Mouse (Mus musculus): ENCODE results near the gene Hoxa13. TPM values are rescaled to one million over a fixed set of nuclear protein-coding genes. Genes with fewer than 3 reads are reported as not detected.
A peak's percentile ranks its signal among the peaks of the same experiment; 100 is the strongest.

Hoxa13 gene
- polyA plus RNA-seq, 1 experiment from 2014 or later: not detected

DNA sequence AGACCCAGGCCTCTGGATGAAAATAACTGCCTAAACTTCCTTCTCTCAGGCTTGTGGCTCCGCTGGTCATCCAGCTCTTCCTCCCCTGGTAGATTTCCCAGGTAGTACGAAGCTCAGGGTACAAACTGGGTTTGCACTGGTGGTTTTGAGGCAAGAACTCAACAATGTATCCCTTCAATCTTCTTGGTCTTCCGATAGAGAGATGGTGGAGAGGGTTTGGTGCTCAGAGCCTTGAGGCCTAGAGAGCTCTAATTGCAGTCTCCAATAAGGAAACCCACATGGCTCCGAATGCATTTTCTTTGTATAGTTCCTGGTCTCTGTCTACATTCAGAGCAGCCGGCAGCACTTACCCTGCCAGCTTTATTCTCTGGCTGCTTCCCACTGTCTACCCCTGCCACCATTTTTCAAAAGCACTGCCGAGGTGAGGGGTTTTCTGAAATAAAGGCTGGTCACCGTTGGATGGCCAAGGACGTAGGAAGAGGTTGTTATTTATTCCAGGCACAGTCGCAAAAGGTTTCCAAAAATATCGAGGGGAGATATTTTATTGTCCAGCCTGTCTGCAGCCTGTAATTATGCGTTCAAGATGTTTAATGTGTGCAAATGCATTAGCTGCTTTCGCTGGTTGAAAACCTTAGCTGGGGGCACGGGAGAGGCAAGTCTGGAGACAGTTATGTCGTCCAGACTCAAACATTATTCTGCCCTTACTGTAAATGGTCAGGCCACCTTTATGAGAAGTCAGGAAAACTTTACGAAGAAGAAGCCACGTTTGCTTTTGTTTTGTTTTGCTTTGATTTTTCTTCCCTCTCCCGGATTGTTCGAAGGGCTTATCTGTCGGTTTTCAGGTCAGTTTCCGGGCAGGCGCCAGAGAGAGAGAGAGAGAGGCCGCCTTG lies 12.3 kb upstream of the Hoxa13 start:
- Histone ChIP-seq H3K27me3 (ENCODE audit: control insufficient read depth, insufficient read depth, low read length) (peaks cover 99% of the 10 kb centered on the region), H3K9me3 (ENCODE audit: control insufficient read depth, low read length) (no peaks in the 10 kb centered on the region)
- WGBS: 3% methylated on average over 22 of the region's 22 CpGs

DNA sequence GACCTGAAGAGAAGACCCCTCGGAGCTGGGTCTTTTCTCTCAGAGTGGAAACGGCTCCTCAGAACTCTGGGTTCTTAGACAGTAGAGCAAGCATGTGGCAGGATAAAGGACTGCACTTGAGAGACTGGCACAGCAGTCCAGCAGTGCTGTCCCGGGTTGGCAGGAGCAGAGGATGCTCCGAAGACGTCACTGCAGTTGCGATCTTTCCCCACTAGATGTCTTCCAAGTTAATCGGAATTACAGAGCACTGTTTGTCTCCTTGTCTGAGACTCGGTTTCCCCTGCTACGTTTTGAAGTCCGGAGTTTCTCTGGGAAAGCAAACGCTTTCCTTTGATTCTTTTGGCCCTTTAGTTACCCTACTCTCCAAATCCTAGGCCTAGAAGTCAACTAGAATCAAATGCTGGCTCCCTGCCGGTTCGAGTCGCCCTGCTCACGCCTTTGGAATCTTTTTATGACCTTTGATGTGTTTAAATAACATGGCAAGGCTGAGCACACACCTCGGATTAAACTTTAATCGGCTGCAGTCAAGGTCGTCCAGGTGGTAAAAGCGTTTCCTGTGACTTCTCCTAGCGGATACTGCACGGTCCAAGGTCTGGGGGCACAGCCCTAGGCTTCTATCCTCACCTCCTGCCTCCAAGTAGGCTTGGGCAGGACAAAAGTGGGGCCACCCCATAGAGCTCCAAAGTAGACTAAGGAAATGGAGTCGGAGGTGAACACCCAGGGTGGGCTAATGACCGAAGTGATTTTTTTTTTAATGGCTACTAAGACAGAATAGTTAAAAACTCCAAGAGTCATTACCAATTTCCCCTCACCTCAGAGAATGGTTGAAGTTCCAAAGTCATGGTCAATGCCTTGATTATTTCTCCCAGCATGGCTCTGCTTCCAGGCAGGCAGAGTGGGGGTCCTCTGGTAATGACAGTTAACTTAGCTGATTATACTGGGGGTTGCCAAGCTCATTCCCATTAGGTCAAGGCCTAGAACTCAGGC lies 10.1 kb upstream of the Hoxa13 start:
- 5% methylated on average over 23 of the region's 23 CpGs for WGBS
- Histone ChIP-seq H3K4me1 (replicated peaks; ENCODE audit: control insufficient read depth, insufficient read depth, low read length) (no peaks in the 10 kb centered on the region), H3K27me3 (ENCODE audit: control insufficient read depth, insufficient read depth, low read length) (peaks cover 99% of the 10 kb centered on the region), H3K4me3 (replicated peaks; ENCODE audit: low read length) (no peak overlapping the region), H3K36me3 (replicated peaks; ENCODE audit: control insufficient read depth, insufficient read depth) (no peaks in the 10 kb centered on the region), H3K9ac (no peak overlapping the region), H3K9me3 (ENCODE audit: control insufficient read depth, low read length) (no peaks in the 10 kb centered on the region), H3K4me2 (replicated peaks) (no peak overlapping the region), H3K27ac (no peak overlapping the region)
- peak; percentile 31; the same call in 1 of the 2 replicates for ATAC-seq (ENCODE audit: low FRiP score)
- peak; percentile 84 for DNase-seq (ENCODE audit: low spot score)

More for the DNA sequence above, 12.3 kb upstream of the Hoxa13 start:
- Histone ChIP-seq H3K4me1 (replicated peaks; ENCODE audit: control insufficient read depth, insufficient read depth, low read length) (no peaks in the 10 kb centered on the region), H3K9ac (no peak overlapping the region), H3K27ac (no peak overlapping the region), H3K4me3 (replicated peaks; ENCODE audit: low read length) (no peak overlapping the region), H3K36me3 (replicated peaks; ENCODE audit: control insufficient read depth, insufficient read depth) (no peaks in the 10 kb centered on the region), H3K4me2 (replicated peaks) (no peak overlapping the region)
- no peak for DNase-seq (ENCODE audit: low spot score)
- no peak for ATAC-seq (ENCODE audit: low FRiP score)

DNA sequence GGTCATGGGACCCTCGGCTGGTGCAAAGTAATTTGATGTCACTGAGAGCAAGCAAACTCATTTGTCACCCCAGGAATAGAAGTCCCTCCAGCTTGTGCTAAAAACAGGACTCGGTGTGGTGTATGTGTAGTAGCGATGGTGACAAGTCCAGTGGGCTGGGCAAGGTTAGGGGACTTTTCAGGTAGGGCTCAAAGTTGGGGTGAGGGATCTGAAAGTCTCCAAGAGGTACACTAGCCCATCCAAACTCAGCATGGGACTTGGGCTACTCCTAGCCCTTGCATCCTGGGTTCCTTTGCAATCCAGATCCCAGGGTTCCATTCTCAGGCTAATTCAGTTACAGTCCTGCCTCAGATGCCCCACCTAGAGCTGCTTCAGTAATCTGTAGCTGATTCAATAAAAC lies 8.1 kb upstream of the Hoxa13 start:
- no peaks in the 10 kb centered on the region for H3K9me3 ChIP-seq (ENCODE audit: control insufficient read depth, low read length)
- WGBS: 2% methylated on average over 3 of the region's 3 CpGs
- no peaks in the 10 kb centered on the region for H3K36me3 ChIP-seq (replicated peaks; ENCODE audit: control insufficient read depth, insufficient read depth)
- H3K4me1 ChIP-seq (replicated peaks; ENCODE audit: control insufficient read depth, insufficient read depth, low read length): no peaks in the 10 kb centered on the region
- H3K4me2 ChIP-seq (replicated peaks): no peak overlapping the region
- no peak for ATAC-seq (ENCODE audit: low FRiP score)
- H3K9ac ChIP-seq: no peak overlapping the region
- no peak for DNase-seq (ENCODE audit: low spot score)
- no peak overlapping the region for H3K27ac ChIP-seq
- no peak overlapping the region for H3K4me3 ChIP-seq (replicated peaks; ENCODE audit: low read length)
- H3K27me3 ChIP-seq (ENCODE audit: control insufficient read depth, insufficient read depth, low read length): peaks cover 99% of the 10 kb centered on the region

DNA sequence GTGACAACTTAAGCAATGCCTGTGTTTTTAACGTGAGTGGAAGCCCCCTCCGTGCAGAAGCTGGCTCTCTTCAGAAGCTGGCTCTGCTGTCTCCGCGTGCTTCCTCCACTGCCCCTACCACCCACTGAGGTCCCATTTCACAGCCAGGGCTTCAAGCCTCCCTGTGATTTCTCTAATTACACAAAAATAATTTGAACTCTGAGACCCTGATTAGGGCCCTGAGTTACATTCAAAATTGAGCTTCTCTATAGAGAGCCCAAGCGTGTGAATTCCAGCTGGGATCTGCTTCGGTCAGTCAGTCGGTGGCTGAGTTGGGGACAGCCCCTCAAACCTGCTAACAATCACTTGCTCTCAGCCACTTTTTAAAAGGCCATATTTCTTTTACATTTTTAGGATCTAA lies 7.7 kb upstream of the Hoxa13 start:
- DNase-seq (ENCODE audit: low spot score): no peak
- Histone ChIP-seq H3K4me1 (replicated peaks; ENCODE audit: control insufficient read depth, insufficient read depth, low read length) (no peaks in the 10 kb centered on the region), H3K4me3 (replicated peaks; ENCODE audit: low read length) (no peak overlapping the region), H3K4me2 (replicated peaks) (no peak overlapping the region), H3K27ac (no peak overlapping the region), H3K9ac (no peak overlapping the region), H3K9me3 (ENCODE audit: control insufficient read depth, low read length) (no peaks in the 10 kb centered on the region), H3K27me3 (ENCODE audit: control insufficient read depth, insufficient read depth, low read length) (peaks cover 99% of the 10 kb centered on the region), H3K36me3 (replicated peaks; ENCODE audit: control insufficient read depth, insufficient read depth) (no peaks in the 10 kb centered on the region)
- WGBS: 1% methylated on average over 7 of the region's 7 CpGs
- ATAC-seq (ENCODE audit: low FRiP score): no peak

DNA sequence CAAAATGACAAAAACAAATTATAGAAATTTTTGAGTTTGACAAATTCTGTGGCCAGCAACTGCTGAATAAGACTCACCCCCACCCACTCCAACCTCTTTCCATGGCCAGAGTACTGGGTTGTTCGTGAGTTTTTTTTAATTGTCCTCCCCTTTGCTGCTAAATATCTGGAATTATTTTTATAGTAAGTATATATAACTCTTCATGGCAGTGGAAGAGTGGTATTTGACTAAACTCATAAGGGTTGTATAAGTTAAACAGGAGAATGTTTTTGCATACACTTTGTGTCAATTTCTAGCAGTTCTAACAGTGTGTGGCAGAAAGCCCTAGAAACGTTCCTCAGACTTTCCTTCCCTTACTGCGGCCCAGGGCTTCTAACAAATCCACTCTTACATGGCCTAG lies 7.0 kb upstream of the Hoxa13 start:
- H3K4me2 ChIP-seq (replicated peaks): no peak overlapping the region
- no peak overlapping the region for H3K27ac ChIP-seq
- no peak overlapping the region for H3K9ac ChIP-seq
- ATAC-seq (ENCODE audit: low FRiP score): no peak
- WGBS: 10% methylated on average over 3 of the region's 3 CpGs
- H3K9me3 ChIP-seq (ENCODE audit: control insufficient read depth, low read length): no peaks in the 10 kb centered on the region
- no peaks in the 10 kb centered on the region for H3K4me1 ChIP-seq (replicated peaks; ENCODE audit: control insufficient read depth, insufficient read depth, low read length)
- H3K4me3 ChIP-seq (replicated peaks; ENCODE audit: low read length): no peak overlapping the region
- no peaks in the 10 kb centered on the region for H3K36me3 ChIP-seq (replicated peaks; ENCODE audit: control insufficient read depth, insufficient read depth)
- peaks cover 99% of the 10 kb centered on the region for H3K27me3 ChIP-seq (ENCODE audit: control insufficient read depth, insufficient read depth, low read length)
- DNase-seq (ENCODE audit: low spot score): no peak

DNA sequence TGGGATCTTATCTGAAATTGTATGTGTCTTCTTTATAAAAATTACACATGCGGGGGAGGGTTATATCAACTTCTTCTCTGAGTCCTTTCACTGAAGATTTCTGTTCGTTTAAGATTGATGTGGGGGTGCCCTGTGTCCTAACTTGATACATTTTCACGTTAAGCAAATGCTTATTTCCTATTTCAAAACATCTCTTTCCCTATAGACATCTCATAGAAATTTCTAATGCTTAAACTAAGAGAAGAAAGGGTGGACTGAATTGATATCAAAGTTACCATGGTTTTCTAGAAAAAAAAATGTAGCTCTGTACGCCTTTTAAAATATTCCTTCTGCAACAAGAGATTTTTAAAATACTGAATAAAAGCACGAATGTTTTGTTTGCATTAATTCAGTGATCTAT lies 6.5 kb upstream of the Hoxa13 start:
- Histone ChIP-seq H3K4me3 (replicated peaks; ENCODE audit: low read length) (no peak overlapping the region), H3K9ac (no peak overlapping the region), H3K4me2 (replicated peaks) (no peak overlapping the region), H3K27ac (no peak overlapping the region), H3K27me3 (ENCODE audit: control insufficient read depth, insufficient read depth, low read length) (peaks cover 99% of the 10 kb centered on the region), H3K4me1 (replicated peaks; ENCODE audit: control insufficient read depth, insufficient read depth, low read length) (no peaks in the 10 kb centered on the region), H3K9me3 (ENCODE audit: control insufficient read depth, low read length) (no peaks in the 10 kb centered on the region), H3K36me3 (replicated peaks; ENCODE audit: control insufficient read depth, insufficient read depth) (no peaks in the 10 kb centered on the region)
- no peak for DNase-seq (ENCODE audit: low spot score)
- WGBS: 16% methylated on average over 5 of the region's 5 CpGs
- ATAC-seq (ENCODE audit: low FRiP score): no peak

DNA sequence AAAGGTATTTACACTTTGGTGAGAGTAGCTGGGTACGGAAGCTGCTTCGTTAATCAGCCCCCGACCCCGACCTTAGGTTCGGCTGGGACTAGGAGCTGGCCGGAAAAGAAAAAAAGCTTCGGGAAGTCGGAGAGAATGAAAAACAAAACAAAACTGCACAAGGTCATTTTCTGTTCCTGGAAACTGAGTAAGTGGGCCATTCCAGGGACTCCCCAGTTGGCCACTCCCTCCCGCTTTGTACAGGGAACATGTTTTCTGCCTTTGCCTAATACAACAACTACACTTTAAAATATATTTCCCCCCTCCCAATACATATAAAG lies 5.9 kb upstream of the Hoxa13 start:
- Histone ChIP-seq H3K9ac (no peak overlapping the region), H3K4me2 (replicated peaks) (no peak overlapping the region), H3K9me3 (ENCODE audit: control insufficient read depth, low read length) (no peaks in the 10 kb centered on the region), H3K27ac (no peak overlapping the region), H3K4me1 (replicated peaks; ENCODE audit: control insufficient read depth, insufficient read depth, low read length) (no peaks in the 10 kb centered on the region), H3K36me3 (replicated peaks; ENCODE audit: control insufficient read depth, insufficient read depth) (no peaks in the 10 kb centered on the region), H3K27me3 (ENCODE audit: control insufficient read depth, insufficient read depth, low read length) (peaks cover 100% of the 10 kb centered on the region), H3K4me3 (replicated peaks; ENCODE audit: low read length) (no peak overlapping the region)
- ATAC-seq (ENCODE audit: low FRiP score): no peak
- 2% methylated on average over 9 of the region's 9 CpGs for WGBS
- no peak for DNase-seq (ENCODE audit: low spot score)

DNA sequence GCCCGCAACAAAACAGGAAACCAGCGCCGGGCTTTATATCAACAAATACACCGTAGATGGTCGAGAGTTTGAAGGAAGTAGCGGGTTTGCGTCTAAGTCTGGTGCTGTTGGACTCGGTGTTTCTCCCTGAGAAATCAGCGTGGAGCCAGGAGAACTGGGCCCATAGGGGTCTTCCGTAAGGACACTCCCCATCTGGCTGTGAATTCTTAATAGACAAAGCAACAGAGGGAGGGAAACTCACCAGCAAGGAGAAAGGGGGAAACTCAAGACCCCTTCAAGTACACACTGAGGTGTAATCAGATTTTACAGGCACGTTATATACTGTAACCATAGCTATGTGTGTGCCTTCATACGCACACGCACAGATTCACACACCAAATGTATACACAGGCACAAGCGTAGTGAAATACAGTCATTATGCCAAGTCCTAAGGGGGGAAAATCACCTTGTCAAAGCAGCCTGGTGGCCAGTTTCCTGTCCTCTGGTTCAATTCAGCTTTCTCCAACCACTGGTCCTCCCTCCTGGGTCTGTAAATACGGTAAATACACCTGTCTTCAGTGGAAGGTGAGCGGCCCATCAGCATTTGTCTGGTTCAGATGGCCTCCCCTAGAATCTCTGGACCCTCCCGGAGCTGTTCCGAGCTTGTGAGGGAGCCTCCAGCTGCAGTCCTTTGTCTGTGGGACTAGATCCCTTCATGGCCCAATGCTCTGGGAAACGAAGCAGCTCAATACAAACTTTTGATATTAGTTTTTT lies 5.4 kb upstream of the Hoxa13 start:
- no peak for ATAC-seq (ENCODE audit: low FRiP score)
- H3K4me3 ChIP-seq (replicated peaks; ENCODE audit: low read length): no peak overlapping the region
- no peaks in the 10 kb centered on the region for H3K9me3 ChIP-seq (ENCODE audit: control insufficient read depth, low read length)
- no peaks in the 10 kb centered on the region for H3K4me1 ChIP-seq (replicated peaks; ENCODE audit: control insufficient read depth, insufficient read depth, low read length)
- no peak overlapping the region for H3K9ac ChIP-seq
- 0% methylated on average over 19 of the region's 19 CpGs for WGBS
- DNase-seq (ENCODE audit: low spot score): no peak
- no peaks in the 10 kb centered on the region for H3K36me3 ChIP-seq (replicated peaks; ENCODE audit: control insufficient read depth, insufficient read depth)
- H3K27ac ChIP-seq: no peak overlapping the region
- no peak overlapping the region for H3K4me2 ChIP-seq (replicated peaks)
- peaks cover 100% of the 10 kb centered on the region for H3K27me3 ChIP-seq (ENCODE audit: control insufficient read depth, insufficient read depth, low read length)

All from hindbrain, embryonic 14.5 days (tissue).